Mouse (Mus musculus) heart, embryonic 13.5 days (tissue): ENCODE measurements around the gene Llph. TPM values are rescaled to one million over a fixed set of nuclear protein-coding genes. Genes with fewer than 3 reads are reported as not detected.
"Not testable (repeated sequence)": the region's sequence is repeated elsewhere in the genome, so short reads cannot be mapped to it uniquely, and the experiment has no call there.

Experiments
- ATAC-seq: fragments of 200-750 bp; cut with Nextera tagmentation; 2 replicates; pipeline ENCODE4 v1.8.0; 2017; ENCODE audit warnings: moderate TSS enrichment; ENCODE audit not compliant: insufficient number of reproducible peaks, low FRiP score, low TSS enrichment; ENCODE audit errors: extremely low read depth
- H3K27ac ChIP-seq: fragments of 300-500 bp; sonication (generic); replicated peaks from 2 replicates; pipeline ENCODE4 v1.5.1; 2015; ENCODE audit warnings: moderate library complexity, mild to moderate bottlenecking, inconsistent platforms
- H3K27me3 ChIP-seq: fragments of 300-500 bp; sonication (generic); replicated peaks from 2 replicates; pipeline ENCODE4 v1.6.1; 2015; ENCODE audit warnings: mild to moderate bottlenecking, inconsistent platforms
- H3K36me3 ChIP-seq: fragments of 300-500 bp; sonication (generic); 2 replicates; pipeline ENCODE4 v1.6.1; 2015; ENCODE audit warnings: mild to moderate bottlenecking, inconsistent platforms
- H3K4me1 ChIP-seq: fragments of 300-500 bp; sonication (generic); 2 replicates; pipeline ENCODE4 v1.6.1; 2015; ENCODE audit warnings: inconsistent platforms
- H3K4me2 ChIP-seq: fragments of 300-500 bp; sonication (generic); 2 replicates; pipeline ENCODE4 v1.6.1; 2015; ENCODE audit warnings: inconsistent platforms, mild to moderate bottlenecking, moderate library complexity
- H3K4me3 ChIP-seq: fragments of 300-500 bp; sonication (generic); 2 replicates; pipeline ENCODE4 v1.5.1; 2015; ENCODE audit warnings: moderate library complexity, mild to moderate bottlenecking, inconsistent platforms
- H3K9ac ChIP-seq: fragments of 300-500 bp; sonication (generic); 2 replicates; pipeline ENCODE4 v1.6.1; 2015; ENCODE audit warnings: inconsistent platforms, mild to moderate bottlenecking, moderate library complexity
- H3K9me3 ChIP-seq: fragments of 300-500 bp; sonication (generic); 2 replicates; pipeline ENCODE4 v1.6.1; 2016; ENCODE audit warnings: inconsistent platforms
- WGBS: fragments of 180-500 bp; shearing (Covaris S2); methylation state at CpG from one replicate; pipeline ENCODE4 v1.1.7; 2015; ENCODE audit warnings: mixed read lengths; 5-methylcytosine and 5-hydroxymethylcytosine counted together
- polyA plus RNA-seq: library from polyadenylated mRNA; unstranded; fragments of >200 nt; fragmentation: Nextera tagmentation; extraction: Ambion mirVana; gene quantifications from 2 replicates; pipeline ENCODE4 v1.2.1, GENCODE M21; 2015

Gene Llph
- polyA plus RNA-seq, 1 experiment from 2014 or later = 25.9 TPM

DNA sequence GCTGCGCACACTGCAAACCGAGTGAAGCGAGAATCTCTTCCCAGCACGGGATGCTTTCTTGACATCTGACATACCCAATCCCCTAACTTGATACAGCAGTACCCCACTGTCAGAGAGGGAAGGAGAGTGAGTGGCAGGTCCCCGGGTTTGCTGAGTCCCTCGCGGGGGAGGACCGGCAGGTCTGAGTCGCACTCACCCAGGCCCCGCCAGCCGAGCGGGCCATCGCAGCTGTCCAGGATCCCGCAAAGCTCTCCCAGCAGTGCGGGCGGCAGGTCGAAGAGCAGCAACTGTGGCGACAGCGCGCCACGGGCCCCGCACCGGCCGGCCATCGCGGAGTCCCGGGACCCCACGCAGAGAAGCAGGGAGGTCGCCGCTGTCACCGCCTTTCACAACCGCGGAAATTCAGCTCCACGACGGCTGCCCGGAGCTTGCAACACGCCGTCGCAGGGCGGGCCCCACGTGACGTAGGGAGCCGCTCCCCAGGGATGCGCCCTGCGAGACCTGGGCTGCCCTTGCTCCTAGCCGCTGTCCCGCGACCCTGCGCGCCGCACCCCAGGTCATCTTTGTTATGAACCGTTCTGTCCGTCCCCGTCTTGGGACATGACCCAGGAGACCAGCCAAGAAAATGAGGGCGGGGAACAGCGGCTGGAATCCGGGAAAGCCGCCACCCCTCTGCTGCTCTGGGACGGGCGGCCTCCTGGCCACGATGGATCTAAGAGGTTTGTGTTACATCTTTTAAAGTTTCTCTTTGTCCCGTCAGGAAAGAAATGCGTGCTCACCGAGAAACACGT lies 25.5 kb upstream of the Llph start, which contains the start of gene Tmbim4:
Gene Tmbim4, plus strand, starts transcription at position 460 of the 791 bp plus-strand sequence.
- H3K27me3 ChIP-seq = peaks cover 40% of the 10 kb centered on the region
- H3K4me3 ChIP-seq = peak within 1 kb of the TSS; percentile 65
- H3K36me3 ChIP-seq = no peaks in the 10 kb centered on the region
- peak within 1 kb of the TSS; percentile 77 for H3K9ac ChIP-seq
- no peaks in the 10 kb centered on the region for H3K9me3 ChIP-seq
- H3K4me2 ChIP-seq = peak within 1 kb of the TSS; percentile 96
- peak; percentile 77 for ATAC-seq
- peaks cover 7% of the 10 kb centered on the region; the same call in 1 of the 2 replicates for H3K4me1 ChIP-seq
- no peak within 1 kb of the TSS for H3K27ac ChIP-seq
- 2% methylated on average over 65 of the region's 65 CpGs for WGBS

DNA sequence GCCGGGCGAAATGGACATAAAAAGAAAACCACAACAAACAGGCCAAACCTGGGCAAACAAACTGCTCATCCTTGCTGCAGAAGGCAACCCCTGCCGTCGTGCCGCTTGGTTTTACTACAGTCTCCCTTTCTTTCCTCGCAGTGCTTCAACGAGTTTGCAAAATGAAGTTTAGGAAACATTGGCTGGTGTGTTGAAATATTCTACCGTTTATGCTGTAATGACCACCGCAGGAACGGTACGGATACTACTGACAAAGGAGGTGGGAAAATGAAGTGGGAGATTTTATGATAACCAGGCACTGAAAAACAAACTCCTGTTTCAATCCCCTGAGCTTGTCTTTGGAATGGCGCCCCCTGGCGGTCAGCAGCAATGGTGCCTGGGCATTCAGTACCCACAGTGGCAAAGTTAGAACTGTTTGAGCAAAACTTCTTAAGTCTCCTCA lies 24.9 kb upstream of the Llph start, which contains the start of gene Irak3:
Gene Irak3, minus strand, starts transcription at position 170 of the 442 bp plus-strand sequence.
- H3K27me3 ChIP-seq = peaks cover 39% of the 10 kb centered on the region
- H3K9me3 ChIP-seq = no peaks in the 10 kb centered on the region
- peak; percentile 39; the same call in 1 of the 2 replicates for ATAC-seq
- H3K4me3 ChIP-seq = peak within 1 kb of the TSS; percentile 65
- no peaks in the 10 kb centered on the region for H3K36me3 ChIP-seq
- 1% methylated on average over 13 of the region's 13 CpGs for WGBS
- H3K9ac ChIP-seq = peak within 1 kb of the TSS; percentile 77
- peak within 1 kb of the TSS; percentile 96 for H3K4me2 ChIP-seq
- H3K27ac ChIP-seq = no peak within 1 kb of the TSS
- H3K4me1 ChIP-seq = peaks cover 7% of the 10 kb centered on the region; the same call in 1 of the 2 replicates

DNA sequence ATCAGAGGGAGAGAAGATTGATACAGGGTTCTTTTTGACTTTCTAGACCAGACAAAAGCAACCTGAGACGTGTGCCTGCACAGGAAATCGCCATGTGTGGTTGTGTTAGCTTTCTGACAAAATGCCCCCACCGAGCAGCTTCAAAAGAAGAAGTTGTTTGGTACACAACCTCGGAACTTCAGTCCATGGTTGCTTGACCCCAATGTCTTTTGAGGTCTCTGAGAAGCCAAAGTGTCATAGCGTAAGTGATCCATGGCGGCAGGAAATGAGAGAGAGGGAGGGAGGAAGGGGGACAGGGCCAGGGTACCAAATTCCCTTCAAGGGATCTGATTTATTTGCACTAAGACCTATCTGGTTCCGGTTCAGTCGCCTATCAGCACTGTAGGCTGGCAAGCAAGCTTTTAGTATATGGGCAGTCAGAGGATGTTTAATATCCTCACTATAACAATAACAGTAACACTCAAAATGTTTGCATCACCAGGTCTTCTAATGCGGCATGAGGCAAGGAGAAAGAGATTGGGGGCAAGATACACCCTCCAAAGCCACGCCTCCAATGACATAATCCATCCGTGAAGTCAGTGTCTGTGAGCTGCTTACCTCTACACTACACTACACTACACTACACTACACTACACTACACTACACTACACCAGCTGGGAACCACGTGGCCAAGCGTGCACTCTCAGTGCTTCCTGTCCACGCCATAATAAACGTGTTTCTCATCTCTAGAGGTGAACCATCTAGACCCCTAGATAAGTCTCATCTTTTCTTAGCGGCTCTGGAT lies 24.2 kb upstream of the Llph start:
- peaks cover 7% of the 10 kb centered on the region; the same call in 1 of the 2 replicates for H3K4me1 ChIP-seq
- no peaks in the 10 kb centered on the region for H3K9me3 ChIP-seq
- peaks cover 33% of the 10 kb centered on the region for H3K27me3 ChIP-seq
- H3K4me2 ChIP-seq = peak overlapping the region; percentile 96
- H3K27ac ChIP-seq = no peak overlapping the region
- no peak overlapping the region for H3K9ac ChIP-seq
- WGBS = 63% methylated on average over 16 of the region's 16 CpGs
- H3K4me3 ChIP-seq = no peak overlapping the region
- ATAC-seq = no peak
- H3K36me3 ChIP-seq = no peaks in the 10 kb centered on the region

DNA sequence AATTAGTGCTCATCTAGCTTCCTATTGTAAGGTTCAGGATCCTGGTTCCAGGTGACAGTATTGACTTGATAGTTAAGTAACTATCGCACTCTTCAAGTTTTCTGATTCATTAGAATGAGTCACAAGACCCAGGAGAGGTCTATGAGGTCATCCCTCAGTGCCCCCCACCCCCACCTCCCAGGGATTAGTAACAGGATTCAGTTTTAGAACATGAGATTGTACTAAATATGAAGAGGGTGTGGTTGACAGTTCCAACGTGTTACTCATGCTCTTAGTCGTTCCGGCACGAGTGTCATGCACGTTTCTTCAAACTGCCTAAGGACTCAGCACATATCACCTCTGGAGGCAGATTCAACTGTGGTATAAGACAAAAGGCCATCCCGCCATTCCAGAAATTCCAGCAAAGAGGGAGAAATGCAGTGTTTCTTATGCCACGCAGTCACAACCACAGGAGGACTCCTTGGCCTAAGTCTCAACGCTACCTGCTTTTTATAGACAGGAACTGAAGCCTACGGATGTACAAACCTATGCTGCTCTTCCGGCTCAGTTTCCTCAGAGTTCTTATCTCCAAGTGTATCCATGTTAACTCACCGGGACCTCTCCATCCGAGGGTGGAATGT lies 22.2 kb upstream of the Llph start:
- Histone ChIP-seq H3K9ac (no peak overlapping the region), H3K36me3 (no peaks in the 10 kb centered on the region), H3K4me3 (no peak overlapping the region), H3K9me3 (no peaks in the 10 kb centered on the region), H3K27ac (no peak overlapping the region), H3K27me3 (peaks cover 20% of the 10 kb centered on the region), H3K4me2 (no peak overlapping the region), H3K4me1 (peaks cover 12% of the 10 kb centered on the region)
- ATAC-seq = no peak
- 63% methylated on average over 13 of the region's 13 CpGs for WGBS

DNA sequence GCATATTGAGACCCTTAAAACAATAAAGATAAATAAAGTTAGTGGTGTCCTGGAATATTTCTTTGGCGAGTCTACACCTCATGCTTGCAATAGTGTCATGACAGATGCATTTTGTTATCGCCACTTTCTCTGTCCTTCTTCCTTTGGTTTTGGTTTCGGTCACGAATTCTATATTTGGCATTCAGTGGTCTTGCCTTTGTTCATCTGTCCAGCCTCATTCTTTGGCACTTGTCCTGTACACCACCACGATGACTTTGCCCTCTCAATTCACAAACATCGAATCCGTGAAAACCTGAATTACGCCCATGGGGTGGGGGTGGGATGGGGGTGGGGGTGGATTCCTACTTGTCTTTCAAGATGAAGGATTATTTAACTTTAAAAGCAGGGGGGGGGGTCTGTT lies 18.9 kb upstream of the Llph start:
- Histone ChIP-seq H3K4me3 (no peak overlapping the region), H3K27ac (no peak overlapping the region), H3K9me3 (peaks cover 7% of the 10 kb centered on the region; the same call in 1 of the 2 replicates), H3K4me1 (peaks cover 11% of the 10 kb centered on the region), H3K27me3 (peaks cover 3% of the 10 kb centered on the region), H3K9ac (no peak overlapping the region), H3K4me2 (peak overlapping the region; percentile 79), H3K36me3 (peaks cover 11% of the 10 kb centered on the region)
- WGBS = 71% methylated on average over 8 of the region's 8 CpGs
- no peak for ATAC-seq

DNA sequence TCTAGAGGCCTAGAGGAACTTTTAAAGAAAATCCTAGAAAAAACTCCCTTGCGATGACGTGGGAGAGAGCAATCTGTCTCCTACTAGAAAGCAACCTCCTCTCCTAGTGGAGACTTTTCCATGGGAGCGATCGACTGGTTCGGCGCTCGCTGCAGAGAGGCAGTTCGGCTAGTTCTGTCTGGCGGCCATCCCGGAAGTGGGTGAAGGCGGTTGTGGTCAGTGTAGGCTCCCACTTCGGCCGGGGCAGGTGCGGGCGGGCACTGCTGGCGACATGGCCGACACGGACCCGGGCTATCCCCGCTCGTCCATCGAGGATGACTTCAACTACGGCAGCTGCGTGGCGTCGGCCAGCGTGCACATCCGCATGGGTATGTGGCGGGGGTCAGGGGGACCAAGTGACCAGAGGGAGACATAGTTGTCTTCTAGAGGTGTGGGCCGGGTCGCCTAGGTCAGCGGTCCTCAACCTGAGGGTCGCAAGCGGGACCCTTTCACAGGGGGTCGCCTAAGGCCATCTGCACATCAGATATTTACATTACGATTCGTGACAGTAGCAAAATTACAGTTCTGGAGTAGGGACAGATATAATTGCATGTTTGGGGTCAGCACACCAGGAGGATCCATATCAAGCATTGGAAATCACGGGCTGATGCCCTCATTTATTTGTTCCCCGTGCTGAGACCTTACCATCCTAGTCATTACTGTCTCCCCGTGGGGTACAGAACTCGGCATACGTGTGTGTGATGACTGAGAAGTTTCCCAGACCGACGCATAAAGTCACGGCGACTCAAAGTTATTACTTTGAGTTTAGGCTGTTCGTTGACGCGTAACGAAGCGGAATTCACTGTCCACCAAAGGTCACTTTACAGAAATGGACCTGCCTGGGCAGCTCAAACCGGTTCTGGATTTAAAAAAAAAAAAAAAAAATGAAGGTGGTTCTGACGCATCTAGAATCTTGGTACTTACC lies 18.0 kb upstream of the Llph start:
- Histone ChIP-seq H3K4me3 (peak overlapping the region; percentile 71), H3K4me1 (peaks cover 11% of the 10 kb centered on the region), H3K9me3 (peaks cover 7% of the 10 kb centered on the region; the same call in 1 of the 2 replicates), H3K36me3 (peaks cover 11% of the 10 kb centered on the region), H3K4me2 (peak overlapping the region; percentile 79), H3K9ac (peak overlapping the region; percentile 85), H3K27ac (no peak overlapping the region), H3K27me3 (peaks cover 3% of the 10 kb centered on the region)
- 3% methylated on average over 53 of the region's 53 CpGs for WGBS
- peak; percentile 89 for ATAC-seq

DNA sequence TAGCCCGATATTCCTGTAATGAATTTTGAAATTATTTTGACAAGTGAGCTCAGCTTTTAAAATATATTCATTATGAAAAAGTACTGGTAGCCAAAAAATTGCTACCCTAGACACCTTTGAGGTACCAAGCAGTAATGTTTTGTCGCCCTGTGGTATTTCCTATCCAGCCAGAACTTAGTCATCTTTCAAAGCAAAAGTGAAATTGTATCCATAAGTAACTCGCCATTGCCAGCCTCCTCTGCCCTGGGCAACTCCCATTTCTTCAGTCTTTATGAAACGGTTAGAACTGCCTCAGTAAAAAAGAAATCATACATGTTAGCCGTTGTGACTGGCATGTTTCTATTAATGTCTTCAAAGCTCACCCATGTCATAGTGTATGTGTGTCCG lies 17.3 kb upstream of the Llph start:
- H3K4me3 ChIP-seq = peak overlapping the region; percentile 71
- no peak for ATAC-seq
- H3K4me1 ChIP-seq = peaks cover 11% of the 10 kb centered on the region
- WGBS = 66% methylated on average over 6 of the region's 6 CpGs
- H3K9ac ChIP-seq = peak overlapping the region; percentile 85
- H3K4me2 ChIP-seq = peak overlapping the region; percentile 79
- H3K9me3 ChIP-seq = peaks cover 7% of the 10 kb centered on the region; the same call in 1 of the 2 replicates
- H3K36me3 ChIP-seq = peaks cover 11% of the 10 kb centered on the region
- H3K27me3 ChIP-seq = peaks cover 3% of the 10 kb centered on the region
- H3K27ac ChIP-seq = no peak overlapping the region

DNA sequence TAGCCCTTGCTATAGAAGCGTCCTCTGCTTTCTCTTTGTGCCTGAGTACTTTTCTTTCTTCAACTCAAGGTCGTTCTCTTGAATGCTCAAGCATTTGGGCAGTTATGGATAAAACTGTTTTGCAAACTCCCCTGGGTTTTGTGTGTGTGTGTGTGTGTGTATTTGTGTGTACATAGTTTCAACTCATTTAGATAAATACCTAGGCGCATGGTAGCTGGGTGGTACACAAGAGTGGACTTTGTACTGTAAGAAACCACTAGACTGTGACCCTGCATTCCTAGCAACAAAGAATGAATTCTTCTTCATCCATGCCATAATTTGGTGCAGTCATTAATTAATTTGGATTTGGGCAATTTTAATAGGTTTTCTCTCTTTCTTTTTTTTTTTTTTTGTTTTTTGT lies 16.8 kb upstream of the Llph start:
- H3K9me3 ChIP-seq = peaks cover 7% of the 10 kb centered on the region; the same call in 1 of the 2 replicates
- H3K4me2 ChIP-seq = peak overlapping the region; percentile 79
- H3K4me1 ChIP-seq = peaks cover 9% of the 10 kb centered on the region
- H3K9ac ChIP-seq = peak overlapping the region; percentile 85; the same call in 1 of the 2 replicates
- H3K4me3 ChIP-seq = peak overlapping the region; percentile 71
- peaks cover 3% of the 10 kb centered on the region; the same call in 1 of the 2 replicates for H3K27me3 ChIP-seq
- H3K36me3 ChIP-seq = peaks cover 11% of the 10 kb centered on the region
- H3K27ac ChIP-seq = no peak overlapping the region
- ATAC-seq = no peak
- 76% methylated on average over 3 of the region's 3 CpGs for WGBS

DNA sequence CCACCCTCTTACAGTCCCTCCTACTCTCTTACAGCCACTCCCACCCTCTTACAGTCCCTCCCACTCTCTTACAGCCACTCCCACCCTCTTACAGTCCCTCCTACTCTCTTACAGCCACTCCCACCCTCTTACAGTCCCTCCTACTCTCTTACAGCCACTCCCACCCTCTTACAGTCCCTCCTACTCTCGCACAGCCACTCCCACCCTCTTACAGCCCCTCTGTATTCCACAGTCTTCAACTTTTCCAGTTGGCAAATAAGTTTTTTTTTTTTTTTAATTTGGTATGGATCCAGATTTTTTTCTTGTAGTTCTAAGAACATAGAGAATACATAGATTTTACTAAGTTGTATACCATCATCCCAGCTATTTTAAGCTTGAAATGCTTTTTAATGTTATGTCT lies 9.8 kb upstream of the Llph start:
- peaks cover 49% of the 10 kb centered on the region for H3K36me3 ChIP-seq
- 83% methylated on average over 1 of the region's 1 CpGs for WGBS
- H3K4me1 ChIP-seq, H3K9ac ChIP-seq, H3K4me3 ChIP-seq, ATAC-seq, H3K9me3 ChIP-seq, H3K27me3 ChIP-seq, H3K27ac ChIP-seq, H3K4me2 ChIP-seq: not testable (repeated sequence)

DNA sequence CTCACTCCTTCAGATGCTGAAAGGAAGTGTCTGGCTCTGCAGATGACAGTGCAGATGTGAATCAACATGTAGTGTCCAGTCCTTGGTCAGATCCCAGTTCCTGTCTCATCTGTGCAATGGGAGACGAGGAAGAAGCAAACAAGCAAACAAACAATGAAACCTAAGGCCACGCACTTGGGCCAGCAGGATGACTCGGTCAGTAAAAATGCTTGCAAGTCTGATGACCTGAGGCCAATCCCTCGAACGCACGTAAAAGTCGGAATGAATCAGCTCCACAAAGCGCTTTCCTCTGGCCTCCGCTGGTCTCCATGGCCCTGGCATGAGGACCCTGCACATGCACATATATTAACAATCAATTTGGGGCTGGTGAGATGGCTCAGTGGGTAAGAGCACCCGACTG lies 7.9 kb upstream of the Llph start:
- Histone ChIP-seq H3K4me1 (no peaks in the 10 kb centered on the region), H3K27ac (no peak overlapping the region), H3K4me3 (no peak overlapping the region), H3K4me2 (no peak overlapping the region), H3K9ac (no peak overlapping the region), H3K9me3 (no peaks in the 10 kb centered on the region), H3K27me3 (no peaks in the 10 kb centered on the region), H3K36me3 (peaks cover 52% of the 10 kb centered on the region)
- 86% methylated on average over 10 of the region's 10 CpGs for WGBS
- no peak for ATAC-seq
